Mouse (Mus musculus) kidney, postnatal 0 days (tissue): ENCODE results near the gene Zfp874b. TPM values are rescaled to one million over a fixed set of nuclear protein-coding genes. Genes with fewer than 3 reads are reported as not detected.
A peak's percentile ranks its signal among the peaks of the same experiment; 100 is the strongest.
"Not testable (repeated sequence)": the region's sequence is repeated elsewhere in the genome, so short reads cannot be mapped to it uniquely, and the experiment has no call there.

ENCODE experiments used
- ATAC-seq: fragments of 200-750 bp; cut with Nextera tagmentation; replicated peaks from 2 replicates; pipeline ENCODE4 v1.8.0; 2017; ENCODE audit warnings: low read depth, moderate number of reproducible peaks, moderate TSS enrichment, moderate library complexity; ENCODE audit not compliant: low FRiP score
- DNase-seq: peaks from one replicate; pipeline ENCODE4 v3.0.0-alpha.2; 2016; ENCODE audit warnings: low spot score
- H3K27ac ChIP-seq: fragments of 300-500 bp; sonication (generic); 2 replicates; pipeline ENCODE4 v1.5.1; 2014; ENCODE audit warnings: mild to moderate bottlenecking
- H3K27me3 ChIP-seq: fragments of 300-500 bp; sonication (generic); 2 replicates; pipeline ENCODE4 v1.6.1; 2014; ENCODE audit warnings: low read length, mixed read lengths; ENCODE audit not compliant: insufficient read depth
- H3K36me3 ChIP-seq: fragments of 300-500 bp; sonication (generic); 2 replicates; pipeline ENCODE4 v1.6.1; 2014; ENCODE audit warnings: low read length, mixed read lengths; ENCODE audit not compliant: insufficient read depth
- H3K4me1 ChIP-seq: fragments of 300-500 bp; sonication (generic); replicated peaks from 2 replicates; pipeline ENCODE4 v1.6.1; 2014; ENCODE audit warnings: antibody characterized with exemption, low read length, mixed read lengths; ENCODE audit not compliant: insufficient read depth
- H3K4me2 ChIP-seq: fragments of 300-500 bp; sonication (generic); 2 replicates; pipeline ENCODE4 v1.6.1; 2014; ENCODE audit warnings: mild to moderate bottlenecking, low read length, moderate library complexity, mixed read lengths
- H3K4me3 ChIP-seq: fragments of 300-500 bp; sonication (generic); replicated peaks from 2 replicates; pipeline ENCODE4 v1.5.1; 2014; ENCODE audit warnings: low read depth, low read length
- H3K9ac ChIP-seq: fragments of 300-500 bp; sonication (generic); 2 replicates; pipeline ENCODE4 v1.6.1; 2014; ENCODE audit warnings: low read depth, low read length
- H3K9me3 ChIP-seq: fragments of 300-500 bp; sonication (generic); replicated peaks from 2 replicates; pipeline ENCODE4 v1.6.1; 2016; ENCODE audit warnings: low read length, inconsistent platforms, mixed read lengths
- CTCF ChIP-seq: IDR thresholded peaks from 2 replicates; pipeline ENCODE4 v1.5.1; 2016; ENCODE audit warnings: antibody characterized with exemption, low read depth, mild to moderate bottlenecking, moderate library complexity
- WGBS: fragments of 180-500 bp; shearing (Covaris S2); extraction: QIAGEN DNeasy Blood & Tissue Kit; methylation state at CpG from one replicate; pipeline ENCODE4 v1.1.7; 2014; 5-methylcytosine and 5-hydroxymethylcytosine counted together
- polyA plus RNA-seq: library from polyadenylated mRNA; unstranded; fragments of >200 nt; fragmentation: Nextera tagmentation; extraction: Ambion mirVana; gene quantifications from 2 replicates; pipeline ENCODE4 v1.2.1, GENCODE M21; 2015

Gene Zfp874b
- polyA plus RNA-seq, 1 experiment from 2014 or later, result 3.1 TPM

GRCm38 (mm10) chr13:67451172-67452020 is 32.7 kb downstream of the Zfp874b start, which contains the start of gene Zfp874a:
Gene Zfp874a, minus strand, starts transcription at chr13:67451624.
- Histone ChIP-seq H3K9ac (peak within 1 kb of the TSS; percentile 50), H3K4me2 (peak within 1 kb of the TSS; percentile 71), H3K4me1 (no peaks in the 10 kb centered on the region), H3K9me3 (no peaks in the 10 kb centered on the region), H3K4me3 (peak within 1 kb of the TSS; percentile 55), H3K27me3 (no peaks in the 10 kb centered on the region), H3K27ac (peak within 1 kb of the TSS; percentile 55), H3K36me3 (peaks cover 4% of the 10 kb centered on the region)
- WGBS, result under 1% methylated on average over 20 of the region's 20 CpGs
- no peak for TF ChIP-seq CTCF
- DNase-seq (peak; percentile 95), ATAC-seq (peak; percentile 97)

DNA sequence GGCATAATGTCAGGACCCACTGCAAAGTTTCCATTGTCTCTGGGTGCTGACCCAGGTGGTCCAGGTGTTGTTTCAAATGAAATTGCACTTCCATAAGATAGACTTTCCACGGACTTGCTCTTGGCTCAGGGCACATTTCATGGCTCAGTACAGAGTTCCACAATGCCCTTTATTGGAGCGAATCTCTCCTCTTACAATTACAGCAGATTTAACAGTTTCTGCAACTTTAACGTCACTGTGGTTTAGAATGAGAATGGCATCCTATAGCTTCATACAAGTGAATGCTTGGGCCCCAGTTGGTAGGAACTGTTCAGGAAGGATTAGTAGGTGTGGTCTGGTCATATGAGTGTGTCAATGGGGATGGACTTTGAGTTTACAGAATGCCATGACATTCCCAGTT is 47.0 kb downstream of the Zfp874b start:
- H3K27me3 ChIP-seq, H3K9ac ChIP-seq, ATAC-seq, H3K9me3 ChIP-seq, H3K27ac ChIP-seq, H3K4me2 ChIP-seq, DNase-seq, H3K36me3 ChIP-seq, H3K4me1 ChIP-seq, H3K4me3 ChIP-seq: not testable (repeated sequence)
- 83% methylated on average over 1 of the region's 3 CpGs for WGBS

DNA sequence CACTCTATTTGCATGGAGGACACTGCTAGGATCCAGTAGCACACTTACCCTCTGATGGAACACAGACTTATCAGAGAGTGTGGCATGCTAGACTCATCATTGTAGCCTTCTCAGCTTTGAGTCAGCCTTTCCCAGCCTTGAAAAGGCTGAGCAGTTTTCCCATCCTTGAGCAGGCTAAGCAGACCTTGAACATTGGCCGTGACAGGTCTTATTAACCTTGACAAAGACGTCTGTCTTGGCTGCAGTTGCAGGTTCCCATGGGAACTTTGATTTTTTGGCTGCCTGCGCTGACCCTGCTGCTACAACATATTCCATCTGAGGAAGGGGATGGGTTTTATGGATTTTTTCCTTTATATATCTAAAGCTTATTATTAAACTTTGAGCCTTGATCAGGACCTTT is 55.9 kb downstream of the Zfp874b start:
- H3K4me3 ChIP-seq, result no peak overlapping the region
- H3K9ac ChIP-seq, result no peak overlapping the region
- no peak for TF ChIP-seq CTCF
- ATAC-seq, result no peak
- no peaks in the 10 kb centered on the region for H3K9me3 ChIP-seq
- H3K4me1 ChIP-seq, result no peaks in the 10 kb centered on the region
- H3K4me2 ChIP-seq, result no peak overlapping the region
- 68% methylated on average over 3 of the region's 3 CpGs for WGBS
- no peak for DNase-seq
- H3K36me3 ChIP-seq, result no peaks in the 10 kb centered on the region
- H3K27me3 ChIP-seq, result no peaks in the 10 kb centered on the region; the same call in 1 of the 2 replicates
- H3K27ac ChIP-seq, result no peak overlapping the region

- ATAC-seq, H3K4me3 ChIP-seq, H3K36me3 ChIP-seq, H3K4me1 ChIP-seq, H3K27ac ChIP-seq, DNase-seq, H3K27me3 ChIP-seq, H3K9ac ChIP-seq, H3K4me2 ChIP-seq, H3K9me3 ChIP-seq: not testable (repeated sequence)
Observed at GRCm38 (mm10) chr13:67425699-67426098, 58.4 kb downstream of the Zfp874b start.

- 90% methylated on average over 2 of the region's 2 CpGs for WGBS
- not testable (repeated sequence) for ATAC-seq, H3K4me3 ChIP-seq, H3K9ac ChIP-seq, H3K4me2 ChIP-seq, H3K36me3 ChIP-seq, DNase-seq, H3K27ac ChIP-seq, H3K4me1 ChIP-seq, H3K27me3 ChIP-seq, H3K9me3 ChIP-seq
Observed at GRCm38 (mm10) chr13:67422532-67422931, 61.5 kb downstream of the Zfp874b start.

Other genes with a start within 250 kb of the Zfp874b start
- 1.8 and 1.9 TPM in 2 replicates for gene Zfp458, start 205.8 kb downstream of the Zfp874b start, polyA plus RNA-seq
- gene Zfp457, start 177.8 kb downstream of the Zfp874b start, polyA plus RNA-seq, result 1.1 and 1.2 TPM in 2 replicates
- 2.2 and 2.4 TPM in 2 replicates for gene Zfp595, start 151.7 kb downstream of the Zfp874b start, polyA plus RNA-seq
- gene Gm28044, start 123.7 kb downstream of the Zfp874b start, polyA plus RNA-seq, result 0.36 and 0.37 TPM in 2 replicates
- 1.1 and 1.3 TPM in 2 replicates for gene Zfp953, start 123.7 kb downstream of the Zfp874b start, polyA plus RNA-seq
- gene Gm28041, start 108.5 kb downstream of the Zfp874b start, polyA plus RNA-seq, result 0.20 and 0.23 TPM in 2 replicates
- 1.6 and 1.9 TPM in 2 replicates for gene Zfp456, start 108.4 kb downstream of the Zfp874b start, polyA plus RNA-seq
- gene Zfp429, start 84.4 kb downstream of the Zfp874b start, polyA plus RNA-seq, result 5.4 and 7.8 TPM in 2 replicates
- 1.1 and 1.4 TPM in 2 replicates for gene Zfp459, start 62.8 kb downstream of the Zfp874b start, polyA plus RNA-seq
- gene Zfp874a, start 32.6 kb downstream of the Zfp874b start, polyA plus RNA-seq, result 9.7 TPM in 2 replicates
- gene Zfp58, start 16.3 kb upstream of the Zfp874b start, polyA plus RNA-seq, result 10.9 and 13.7 TPM in 2 replicates
- gene Gm26965, start 41.9 kb upstream of the Zfp874b start, polyA plus RNA-seq, result not detected in 2 replicates
- 30.4 and 38.3 TPM in 2 replicates for gene Zfp87, start 41.9 kb upstream of the Zfp874b start, polyA plus RNA-seq
- 9.0 and 9.8 TPM in 2 replicates for gene Zfp748, start 69.6 kb upstream of the Zfp874b start, polyA plus RNA-seq
- 3.8 TPM in 2 replicates for gene Zfp729b, start 125.4 kb upstream of the Zfp874b start, polyA plus RNA-seq
- gene Gm49345, start 153.5 kb upstream of the Zfp874b start, polyA plus RNA-seq, result 0.08 TPM in 1 of 2 replicates, not detected in the other
- 2.5 and 3.3 TPM in 2 replicates for gene Zfp729a, start 153.5 kb upstream of the Zfp874b start, polyA plus RNA-seq
- 7.3 and 7.5 TPM in 2 replicates for gene Zfp738, start 202.8 kb upstream of the Zfp874b start, polyA plus RNA-seq
- 3.7 and 4.1 TPM in 2 replicates for gene Zfp65, start 244.9 kb upstream of the Zfp874b start, polyA plus RNA-seq